Mouse (Mus musculus) liver, adult 2 months (tissue): Measurements from ENCODE around the gene Spg7.

Experiments used
- CTCF ChIP-seq: fragments of 200-500 bp; IDR thresholded peaks from 2 replicates; pipeline ENCODE4 v1.5.1; 2011; ENCODE audit warnings: low read depth, low read length, control low read depth
- POLR2A ChIP-seq: fragments of 200-500 bp; IDR thresholded peaks from 2 replicates; pipeline ENCODE4 v1.6.1; 2011; ENCODE audit warnings: low read length, control low read depth; ENCODE audit not compliant: insufficient read depth; ENCODE audit errors: extremely low read depth

GRCm38 (mm10) chr8:123038351-123038750, 24.4 kb upstream of the Spg7 start:
- TF ChIP-seq CTCF (no peak), POLR2A (no peak)
